Mouse (Mus musculus) lung, adult 2 months (tissue): ENCODE results near the gene Ano10. TPM values are rescaled to one million over a fixed set of nuclear protein-coding genes. Genes with fewer than 3 reads are reported as not detected.

Experiments used
- DNase-seq: peaks from one replicate; pipeline ENCODE4 v3.0.0; 2022
- H3K4me1 ChIP-seq: fragments of 200-500 bp; 2 replicates; pipeline ENCODE4 v1.6.1; 2011; ENCODE audit warnings: low read length; ENCODE audit not compliant: control insufficient read depth, insufficient read depth
- H3K4me3 ChIP-seq: fragments of 200-500 bp; replicated peaks from 2 replicates; pipeline ENCODE3; 2011; ENCODE audit warnings: low read depth, mild to moderate bottlenecking, control low read depth, low read length; ENCODE audit errors: extremely low read depth
- CTCF ChIP-seq: fragments of 200-500 bp; IDR thresholded peaks from 2 replicates; pipeline ENCODE4 v1.5.1; 2011; ENCODE audit warnings: mild to moderate bottlenecking, low read length, control low read depth; ENCODE audit not compliant: insufficient read depth
- POLR2A ChIP-seq: fragments of 200-500 bp; IDR thresholded peaks from 2 replicates; pipeline ENCODE4 v1.6.1; 2011; ENCODE audit warnings: low read depth, mild to moderate bottlenecking, control low read depth, low read length, borderline replicate concordance; ENCODE audit errors: extremely low read depth
- WGBS: fragments of 180-500 bp; shearing (Covaris S2); methylation state at CpG from one replicate; pipeline ENCODE4 v1.1.7; 2018; 5-methylcytosine and 5-hydroxymethylcytosine counted together
- polyA plus RNA-seq: library from polyadenylated mRNA; depleted of rRNA; stranded (reverse); fragments of >200 nt; gene quantifications from 2 replicates; pipeline ENCODE4 v1.2.3, GENCODE M21; 2012

Gene Ano10
- polyA plus RNA-seq, 1 experiment: 50.6 TPM

GRCm38 (mm10) chr9:122193823-122194222 is 100.4 kb downstream of the Ano10 start:
- DNase-seq: no peak
- H3K4me1 ChIP-seq: no peaks in the 10 kb centered on the region; the same call in 1 of the 2 replicates
- no peak overlapping the region for H3K4me3 ChIP-seq
- 68% methylated on average over 5 of the region's 5 CpGs for WGBS
- TF ChIP-seq CTCF (no peak), POLR2A (no peak)

GRCm38 (mm10) chr9:122193361-122193760 is 100.9 kb downstream of the Ano10 start:
- TF ChIP-seq CTCF (no peak), POLR2A (no peak)
- no peaks in the 10 kb centered on the region; the same call in none of the 2 replicates for H3K4me1 ChIP-seq
- H3K4me3 ChIP-seq: no peak overlapping the region
- DNase-seq: no peak
- 44% methylated on average over 5 of the region's 5 CpGs for WGBS

DNA sequence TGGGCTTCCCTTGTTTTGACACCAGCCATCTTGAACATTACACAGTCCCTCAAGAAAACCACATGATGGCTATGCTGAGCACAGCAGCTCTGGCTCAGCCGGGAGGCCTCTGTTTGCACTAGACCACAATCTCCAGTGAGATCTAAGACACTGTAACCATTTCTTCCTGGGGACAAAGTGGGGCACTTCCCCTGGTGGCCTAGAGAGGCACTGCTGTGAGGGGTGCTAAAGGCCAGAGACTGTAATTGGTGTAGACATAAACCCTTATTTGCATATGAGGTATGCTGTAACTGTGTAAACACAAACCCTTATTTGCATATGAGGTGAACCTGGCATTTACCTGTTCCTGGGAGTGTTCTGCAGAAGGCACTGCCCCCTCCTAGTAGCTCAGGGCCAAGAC is 105.5 kb downstream of the Ano10 start:
- TF ChIP-seq CTCF (no peak), POLR2A (no peak)
- Histone ChIP-seq H3K4me1 (peaks cover 5% of the 10 kb centered on the region), H3K4me3 (no peak overlapping the region)
- no peak for DNase-seq
- 36% methylated on average over 1 of the region's 1 CpGs for WGBS

- no peak overlapping the region for H3K4me3 ChIP-seq
- 61% methylated on average over 7 of the region's 7 CpGs for WGBS
- H3K4me1 ChIP-seq: peaks cover 5% of the 10 kb centered on the region
- no peak for DNase-seq
- no peak for TF ChIP-seq POLR2A
- TF ChIP-seq CTCF: no peak
These were observed 106.7 kb downstream of the Ano10 start for GRCm38 (mm10) chr9:122187451-122187921.

- no peak for DNase-seq
- Histone ChIP-seq H3K4me3 (no peak overlapping the region), H3K4me1 (peaks cover 5% of the 10 kb centered on the region)
- no peak for TF ChIP-seq POLR2A
- no peak for TF ChIP-seq CTCF
- WGBS: 40% methylated on average over 1 of the region's 1 CpGs
These were observed 107.5 kb downstream of the Ano10 start for GRCm38 (mm10) chr9:122186643-122187226.

DNA sequence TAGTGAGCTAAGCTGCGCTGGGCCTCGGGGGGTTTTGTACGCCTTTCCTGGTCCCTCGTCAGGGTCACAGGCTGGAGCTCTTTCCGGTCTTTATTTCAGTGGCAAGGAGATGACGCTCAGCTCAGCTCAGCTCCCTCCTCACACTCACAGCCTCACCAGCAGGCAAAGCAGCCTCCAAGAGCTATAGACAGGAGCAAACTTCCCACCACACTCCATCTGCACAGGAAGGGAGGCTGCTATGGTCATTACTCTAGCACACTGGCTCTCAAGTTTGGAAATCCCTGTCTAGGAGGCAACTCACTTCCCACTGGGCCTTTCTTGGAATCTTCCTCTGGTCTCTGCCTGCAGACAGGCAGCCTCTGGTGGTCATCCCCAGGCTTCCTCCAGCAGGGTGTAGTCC is 108.3 kb downstream of the Ano10 start:
- TF ChIP-seq POLR2A (no peak), CTCF (no peak)
- 84% methylated on average over 6 of the region's 6 CpGs for WGBS
- H3K4me3 ChIP-seq: no peak overlapping the region
- H3K4me1 ChIP-seq: peaks cover 5% of the 10 kb centered on the region
- no peak for DNase-seq

GRCm38 (mm10) chr9:122185061-122185460 is 109.2 kb downstream of the Ano10 start:
- TF ChIP-seq CTCF: peak; percentile 92
- TF ChIP-seq POLR2A: no peak
- peak; percentile 77 for DNase-seq
- no peak overlapping the region for H3K4me3 ChIP-seq
- WGBS: 1% methylated on average over 2 of the region's 2 CpGs
- peaks cover 5% of the 10 kb centered on the region for H3K4me1 ChIP-seq

GRCm38 (mm10) chr9:122184329-122184728 is 109.9 kb downstream of the Ano10 start:
- Histone ChIP-seq H3K4me3 (no peak overlapping the region), H3K4me1 (peaks cover 5% of the 10 kb centered on the region)
- no peak for TF ChIP-seq CTCF
- no peak for TF ChIP-seq POLR2A
- no peak for DNase-seq
- 86% methylated on average over 3 of the region's 3 CpGs for WGBS

- no peak for DNase-seq
- Histone ChIP-seq H3K4me3 (no peak overlapping the region), H3K4me1 (peaks cover 12% of the 10 kb centered on the region)
- no peak for TF ChIP-seq CTCF
- TF ChIP-seq POLR2A: no peak
- WGBS: 85% methylated on average over 4 of the region's 4 CpGs
These were observed 111.1 kb downstream of the Ano10 start for GRCm38 (mm10) chr9:122183074-122183473.

DNA sequence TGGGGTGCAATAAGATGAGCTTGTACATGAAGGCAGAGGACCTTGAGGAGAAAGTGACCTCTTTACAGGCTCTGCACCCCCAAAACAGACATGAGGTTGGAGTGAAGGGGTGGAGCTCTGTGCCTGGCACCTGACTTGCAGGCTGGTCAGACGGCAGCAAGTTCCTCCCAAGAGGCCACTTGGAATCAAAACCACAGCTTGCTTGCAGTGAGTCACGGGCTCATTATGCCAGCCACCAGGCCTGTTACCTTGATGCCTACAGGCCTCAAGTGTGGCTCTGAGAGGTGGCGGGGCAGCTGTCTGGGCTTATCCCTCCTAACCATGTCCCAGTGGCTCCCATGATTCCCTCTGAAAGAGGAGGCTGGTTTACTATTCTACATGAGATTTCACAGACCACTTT is 114.1 kb downstream of the Ano10 start:
- H3K4me3 ChIP-seq: no peak overlapping the region
- TF ChIP-seq POLR2A (no peak), CTCF (no peak)
- H3K4me1 ChIP-seq: peaks cover 18% of the 10 kb centered on the region
- 67% methylated on average over 3 of the region's 3 CpGs for WGBS
- peak; percentile 34 for DNase-seq
